Mouse (Mus musculus) adrenal gland (tissue): ENCODE measurements around the gene Glce.

Experiments
- intact Hi-C: fragments of 180-260 bp; cut with DNase I; formaldehyde crosslinking; loops from one replicate; pipeline ENCODE4 v1.15.1; 2025
- microRNA-seq, 2 experiments: library from miRNA; unstranded; fragments of <30 nt; microRNA quantifications; one replicate each; pipeline ENCODE4; 2019

Gene Glce

DNA sequence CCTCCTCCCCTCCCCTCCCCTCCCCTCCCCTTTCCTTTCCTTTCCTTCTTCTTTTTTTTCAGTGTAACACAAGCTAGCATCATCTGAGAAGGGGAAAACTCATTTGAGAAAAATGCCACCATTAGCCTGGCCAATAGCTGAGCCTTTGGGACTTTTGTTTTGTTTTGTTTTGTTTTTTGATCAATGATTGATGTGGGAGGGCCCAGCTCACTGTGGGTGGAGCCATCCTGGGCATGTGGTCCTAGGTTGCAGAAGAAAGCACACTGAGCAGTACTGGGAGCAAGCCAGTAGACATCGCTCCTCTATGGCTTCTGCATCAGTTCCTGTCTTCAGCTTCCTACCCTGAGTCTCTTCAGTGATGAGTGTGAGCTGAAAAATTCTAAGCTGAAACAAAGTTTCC, 86.6 kb downstream of the Glce start:
- intact Hi-C loops: no loop called here

- intact Hi-C loops: no loop called here
Measured at GRCm38 (mm10) chr9:62032206-62032605, 90.2 kb downstream of the Glce start.

DNA sequence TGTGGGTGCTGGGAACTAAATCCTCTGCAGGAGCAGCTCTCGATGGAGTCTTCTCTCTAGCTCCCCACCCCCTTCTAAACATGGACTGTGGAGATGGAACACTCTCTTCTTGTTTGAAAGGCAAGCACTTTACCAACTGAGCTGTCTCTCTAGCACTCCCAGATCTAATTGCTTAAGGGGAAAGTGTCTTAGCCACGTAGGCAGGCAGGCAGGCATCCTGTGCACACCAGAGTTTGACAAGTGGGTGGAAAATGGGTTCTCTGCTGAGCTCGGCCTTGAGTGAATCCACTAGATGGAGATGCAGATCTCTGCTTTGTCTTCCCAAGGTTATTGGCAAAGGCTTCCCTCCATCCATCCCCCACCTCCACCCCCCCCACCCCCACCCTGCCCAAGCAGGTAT, 94.4 kb downstream of the Glce start:
- intact Hi-C loops: no loop called here

DNA sequence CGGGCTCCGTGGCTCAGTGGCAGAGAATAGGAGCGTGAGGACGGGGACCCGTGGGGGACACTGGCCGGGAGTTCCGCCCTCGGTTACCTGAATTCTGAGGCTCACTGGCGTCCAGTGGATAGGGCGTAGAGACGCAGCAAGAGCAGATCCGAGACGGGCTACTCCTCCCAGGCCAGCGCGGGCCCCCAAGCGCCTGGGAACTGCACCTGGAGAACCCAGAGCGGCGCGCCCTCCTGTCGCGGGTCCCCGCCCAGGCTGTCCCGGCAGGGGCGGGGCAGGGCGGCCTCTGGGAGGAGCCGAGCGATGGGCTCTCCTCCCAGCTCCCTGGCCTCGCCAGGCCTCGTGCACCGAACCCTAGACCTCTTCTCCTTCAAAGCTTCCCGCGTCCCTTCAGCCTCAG, 95.9 kb downstream of the Glce start, which contains the start of gene Paqr5:
TSS of gene Paqr5 (minus strand) at position 257 of the 400 bp plus-strand sequence.
- intact Hi-C loops: no loop called here

DNA sequence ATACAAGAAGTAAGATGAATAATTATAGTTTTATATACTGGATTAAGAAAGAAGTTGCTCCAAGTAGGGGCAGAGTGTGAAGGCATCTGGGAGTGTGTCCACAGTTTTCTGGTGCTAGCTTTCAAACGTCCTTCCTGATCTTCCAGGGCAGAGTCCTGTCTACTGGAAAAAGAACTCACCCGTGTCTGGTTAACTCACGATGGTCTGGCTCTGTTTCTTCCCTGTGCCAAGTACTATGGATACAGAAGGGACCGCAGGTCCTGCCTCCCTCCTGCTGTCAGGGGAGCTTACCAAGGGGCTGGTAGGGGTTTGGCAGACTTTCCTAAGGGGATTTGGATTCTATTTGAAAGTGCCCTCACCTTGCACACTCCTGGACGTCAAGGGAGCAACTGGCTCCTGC, 97.4 kb downstream of the Glce start:
- intact Hi-C loops: no loop called here

GRCm38 (mm10) chr9:62023879-62024278, 98.6 kb downstream of the Glce start:
- intact Hi-C loops: no loop called here

DNA sequence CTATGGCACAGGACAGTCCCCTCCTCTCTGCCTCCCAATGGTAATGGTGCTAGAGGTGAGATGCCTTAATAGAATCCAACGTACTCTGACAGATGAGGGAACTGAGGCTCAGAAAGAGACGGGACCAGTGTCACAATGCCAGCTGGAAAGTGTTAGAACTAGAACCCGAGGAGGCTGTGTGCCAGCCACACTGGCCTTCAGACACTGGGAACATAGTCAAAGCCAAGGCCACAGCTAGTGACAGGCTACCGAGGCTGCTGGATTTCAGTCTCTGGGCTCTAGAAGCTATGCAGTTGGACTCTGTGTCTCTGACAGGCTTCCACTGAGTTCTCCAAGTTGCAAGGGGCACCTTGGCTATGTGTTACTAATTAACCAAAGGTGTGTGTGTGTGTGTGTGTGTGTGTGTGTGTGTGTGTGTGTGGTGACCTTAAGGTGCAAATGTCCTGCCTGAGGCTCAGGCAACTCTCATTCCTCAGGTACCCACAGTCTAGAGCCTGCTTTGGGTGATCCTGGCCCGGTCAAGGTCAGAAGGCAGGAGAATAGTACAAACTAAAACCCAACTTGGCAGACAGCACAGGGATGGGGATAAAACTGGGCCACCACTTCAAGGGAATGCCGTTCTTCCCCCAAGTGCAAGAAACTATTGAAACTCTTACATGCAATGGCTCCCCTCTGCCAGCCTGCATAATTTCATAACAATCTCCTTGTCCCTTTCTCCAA, 99.3 kb downstream of the Glce start:
- intact Hi-C loops: no loop called here

DNA sequence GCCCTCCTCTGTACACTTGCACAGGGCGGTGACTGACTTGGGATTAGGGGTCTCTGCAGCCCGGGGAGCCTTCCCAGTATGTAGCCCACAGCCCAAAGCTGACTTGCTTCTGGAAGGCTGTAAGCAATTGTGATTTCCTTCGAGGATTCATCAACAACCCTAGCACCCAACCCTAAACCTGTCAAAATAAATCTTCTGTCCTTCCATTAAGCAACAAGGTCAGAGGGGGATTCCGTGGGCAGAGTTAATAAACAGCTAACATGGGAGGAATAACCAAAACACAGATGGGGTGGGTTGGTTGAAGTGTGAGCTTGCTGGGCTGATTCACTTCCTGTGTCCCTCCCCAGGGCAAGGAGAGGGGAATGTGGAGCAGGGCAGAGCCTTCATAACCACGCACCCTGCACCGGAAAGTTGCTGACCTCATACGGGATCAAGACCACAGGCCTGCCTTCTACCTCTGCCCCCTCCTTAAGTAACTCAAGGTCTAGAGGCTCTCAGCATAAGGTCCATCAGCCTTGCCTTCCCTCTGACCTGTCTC, 100.8 kb downstream of the Glce start:
- intact Hi-C loops: no loop called here

GRCm38 (mm10) chr9:62020259-62020658, 102.2 kb downstream of the Glce start:
- intact Hi-C loops: no loop called here

- intact Hi-C loops: no loop called here
Measured at GRCm38 (mm10) chr9:62018229-62019093, 104.0 kb downstream of the Glce start.

DNA sequence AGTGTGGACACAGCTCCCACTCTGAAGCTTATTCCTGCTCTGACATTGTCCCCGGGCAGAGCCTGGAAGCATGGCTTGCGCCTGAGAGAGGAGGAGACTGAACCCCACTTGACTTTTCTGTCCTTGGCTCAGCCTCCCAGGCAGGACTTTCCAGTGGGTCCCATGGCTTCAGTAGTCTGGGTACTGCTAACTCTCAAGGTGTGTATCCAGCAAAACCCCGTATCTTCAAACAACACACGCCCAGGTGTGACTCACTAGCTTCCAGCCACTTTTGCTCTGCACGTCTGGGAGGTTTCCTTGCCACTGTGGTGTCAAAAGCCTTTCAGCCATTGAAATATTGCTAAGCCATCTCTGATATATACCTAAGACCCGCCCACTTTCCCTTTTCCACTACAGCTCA, 105.1 kb downstream of the Glce start:
- intact Hi-C loops: no loop called here

DNA sequence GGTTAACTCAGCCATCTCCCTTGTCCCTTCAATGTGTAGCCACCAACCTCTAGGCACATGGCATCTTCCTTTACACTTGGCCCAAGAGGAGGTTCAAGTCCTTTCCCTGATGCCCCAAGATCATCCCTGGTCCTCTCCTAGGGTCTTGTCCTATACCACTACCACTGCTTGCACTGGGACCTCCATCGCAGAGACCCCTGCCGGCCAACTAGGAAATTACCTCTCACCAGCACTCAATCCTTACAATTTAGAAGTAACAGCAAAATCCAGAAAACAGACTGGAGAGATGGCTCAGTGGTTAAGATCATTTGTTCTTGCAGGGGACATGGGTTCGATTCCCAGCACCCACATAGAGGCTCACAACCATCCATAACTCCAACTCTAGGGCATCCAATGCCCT, 107.0 kb downstream of the Glce start:
- intact Hi-C loops: no loop called here

DNA sequence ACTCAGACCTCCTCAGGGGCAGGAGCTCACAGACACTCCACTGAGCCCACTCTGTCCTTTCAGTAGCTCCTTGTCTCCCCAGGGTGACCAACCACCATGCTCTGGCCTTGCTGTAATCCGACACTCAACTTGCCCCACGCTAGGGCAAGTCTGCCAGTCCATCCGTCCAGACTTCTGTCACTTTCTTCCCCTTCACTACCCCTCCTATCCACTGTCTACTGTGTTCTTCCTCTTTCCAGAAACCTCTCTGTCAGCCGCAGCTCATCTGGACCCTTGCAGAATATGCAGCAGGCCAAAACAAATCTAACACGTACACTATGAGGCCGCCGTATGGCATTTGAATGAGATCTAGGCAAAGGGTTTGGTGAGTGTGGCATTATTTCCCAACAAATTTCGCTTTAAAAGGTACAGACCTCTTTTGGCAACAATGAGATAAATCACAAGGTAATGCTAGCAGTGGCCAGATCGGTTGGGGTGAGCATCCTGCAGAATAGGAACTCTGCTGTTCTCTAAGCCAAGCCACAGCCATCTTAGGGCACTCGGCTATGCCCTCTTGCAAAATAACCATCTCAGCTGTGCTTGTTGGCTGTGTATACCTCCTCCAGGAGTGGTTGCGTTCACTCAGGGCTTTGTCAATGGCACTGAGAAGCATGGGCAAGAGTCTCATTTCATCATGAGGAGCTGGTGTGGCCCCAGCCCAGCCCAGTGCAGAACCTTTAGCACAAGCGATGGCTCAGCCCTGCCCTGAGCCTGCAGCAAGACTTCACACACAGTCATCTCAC, 108.9 kb downstream of the Glce start:
- intact Hi-C loops: no loop called here

DNA sequence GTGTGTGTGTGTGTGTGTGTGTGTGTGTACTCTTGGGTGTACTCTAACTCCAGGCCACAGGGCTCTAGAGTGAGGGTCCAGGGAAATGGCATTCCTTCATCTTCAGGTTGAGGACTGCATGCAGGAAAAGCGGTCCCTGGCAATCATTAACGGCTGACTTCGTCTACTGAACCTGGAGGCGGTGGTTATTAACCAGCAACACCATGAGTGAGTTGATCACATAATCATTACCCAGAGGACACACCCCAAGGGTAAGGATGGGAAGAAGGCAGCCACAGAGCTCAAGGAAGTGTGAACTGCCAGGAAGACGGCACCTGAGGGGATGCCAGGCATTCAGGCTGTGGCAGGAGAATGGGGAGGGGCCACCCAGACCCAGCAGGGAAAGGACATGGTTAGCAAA, 114.1 kb downstream of the Glce start:
- intact Hi-C loops: no loop called here

Small RNAs within 50 kb of the gene (microRNA-seq; reads per million reads assigned to microRNA genes)
- 2.2 to 3.1 reads per million in 2 experiments for gene Mir5133
